Mouse (Mus musculus): ENCODE results near the gene Nisch.

DNA sequence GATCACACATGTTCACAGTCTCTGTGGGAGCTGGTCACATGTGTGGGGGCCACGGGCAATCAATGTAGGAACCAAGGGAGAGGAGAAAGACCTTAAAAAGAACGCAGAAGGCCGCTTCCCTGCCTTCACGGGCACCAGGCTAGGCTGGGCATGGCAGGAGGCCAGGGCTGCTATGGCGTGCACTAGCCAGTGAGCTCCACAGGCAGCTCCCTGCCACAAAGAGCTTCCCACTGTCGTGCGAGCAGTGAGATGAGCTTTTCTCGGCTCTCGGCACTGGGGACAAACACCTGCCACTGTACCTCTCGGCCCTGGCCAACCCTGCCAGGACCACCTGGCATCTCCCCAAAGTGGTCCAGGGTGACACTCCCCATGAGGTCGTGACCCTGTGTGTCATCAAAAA is 45.4 kb downstream of the Nisch start:
- TF ChIP-seq CTCF (IDR thresholded peaks at IDR 0.05; ENCODE audit: control insufficient read depth, insufficient read depth, insufficient read length): no peak
- TF ChIP-seq MYOD1 (IDR thresholded peaks at IDR 0.05; ENCODE audit: control insufficient read depth, insufficient read length, low read depth): no peak
- TF ChIP-seq CEBPB (IDR thresholded peaks at IDR 0.05; ENCODE audit: low read depth): no peak
- no peak for TF ChIP-seq USF1 (IDR thresholded peaks at IDR 0.05; ENCODE audit: low read depth)
